Mouse (Mus musculus) lung, postnatal 14 days (tissue): ENCODE data around the gene Map3k1.

Source experiments
- DNase-seq: peaks from one replicate; pipeline ENCODE4 v3.0.0; 2021

Map3k1 gene

GRCm38 (mm10) chr13:111808637-111809465, at the start of gene Map3k1:
TSS of gene Map3k1 (minus strand) at chr13:111808993.
- DNase-seq = peak; percentile 72

GRCm38 (mm10) chr13:111856786-111857455, 48.1 kb upstream of the Map3k1 start:
- peak; percentile 12 for DNase-seq

- no peak for DNase-seq
Observed at GRCm38 (mm10) chr13:111856232-111856631, 47.4 kb upstream of the Map3k1 start.

- no peak for DNase-seq
Observed at GRCm38 (mm10) chr13:111852451-111853224, 43.8 kb upstream of the Map3k1 start.

- DNase-seq = no peak
Observed at GRCm38 (mm10) chr13:111850046-111850837, 41.4 kb upstream of the Map3k1 start.

GRCm38 (mm10) chr13:111845471-111845870, 36.7 kb upstream of the Map3k1 start:
- no peak for DNase-seq

- DNase-seq = no peak
Observed at GRCm38 (mm10) chr13:111844313-111844712, 35.5 kb upstream of the Map3k1 start.

- no peak for DNase-seq
Observed at GRCm38 (mm10) chr13:111835787-111836186, 27.0 kb upstream of the Map3k1 start.

GRCm38 (mm10) chr13:111834613-111835012, 25.8 kb upstream of the Map3k1 start:
- no peak for DNase-seq

- DNase-seq = no peak
Observed at GRCm38 (mm10) chr13:111829473-111829872, 20.7 kb upstream of the Map3k1 start.

GRCm38 (mm10) chr13:111827481-111827880, 18.7 kb upstream of the Map3k1 start:
- no peak for DNase-seq

GRCm38 (mm10) chr13:111824178-111824577, 15.4 kb upstream of the Map3k1 start:
- DNase-seq = no peak

- no peak for DNase-seq
Observed at GRCm38 (mm10) chr13:111821727-111822375, 13.1 kb upstream of the Map3k1 start.

- no peak for DNase-seq
Observed at GRCm38 (mm10) chr13:111819618-111820385, 11.0 kb upstream of the Map3k1 start.

- DNase-seq = no peak
Observed at GRCm38 (mm10) chr13:111819106-111819505, 10.3 kb upstream of the Map3k1 start.

- no peak for DNase-seq
Observed at GRCm38 (mm10) chr13:111818216-111818903, 9.6 kb upstream of the Map3k1 start.

- no peak for DNase-seq
Observed at GRCm38 (mm10) chr13:111817773-111818172, 9.0 kb upstream of the Map3k1 start.

- no peak for DNase-seq
Observed at GRCm38 (mm10) chr13:111816431-111816830, 7.6 kb upstream of the Map3k1 start.

GRCm38 (mm10) chr13:111815486-111815885, 6.7 kb upstream of the Map3k1 start:
- no peak for DNase-seq

- no peak for DNase-seq
Observed at GRCm38 (mm10) chr13:111815017-111815416, 6.2 kb upstream of the Map3k1 start.

GRCm38 (mm10) chr13:111812647-111813046, 3.9 kb upstream of the Map3k1 start:
- DNase-seq = no peak
